Mouse (Mus musculus) stomach, embryonic 16.5 days (tissue): Measurements from ENCODE around the gene Mamdc2. TPM values are rescaled to one million over a fixed set of nuclear protein-coding genes. Genes with fewer than 3 reads are reported as not detected.

Experiments
- ATAC-seq: fragments of 200-750 bp; cut with Nextera tagmentation; 2 replicates; pipeline ENCODE4 v1.8.0; 2017; ENCODE audit warnings: moderate number of reproducible peaks, moderate TSS enrichment; ENCODE audit not compliant: insufficient read depth, low FRiP score
- H3K27ac ChIP-seq: fragments of 300-500 bp; sonication (generic); 2 replicates; pipeline ENCODE4 v1.5.1; 2014; ENCODE audit warnings: low read length
- H3K27me3 ChIP-seq: fragments of 300-500 bp; sonication (generic); 2 replicates; pipeline ENCODE4 v1.6.1; 2014; ENCODE audit warnings: low read length, control low read depth, mixed read lengths; ENCODE audit not compliant: control insufficient read depth, insufficient read depth
- H3K36me3 ChIP-seq: fragments of 300-500 bp; sonication (generic); 2 replicates; pipeline ENCODE4 v1.6.1; 2014; ENCODE audit warnings: low read length; ENCODE audit not compliant: control insufficient read depth, insufficient read depth
- H3K4me1 ChIP-seq: fragments of 300-500 bp; sonication (generic); 2 replicates; pipeline ENCODE4 v1.6.1; 2014; ENCODE audit warnings: low read length, control low read depth, mixed read lengths; ENCODE audit not compliant: control insufficient read depth, insufficient read depth
- H3K4me2 ChIP-seq: fragments of 300-500 bp; sonication (generic); 2 replicates; pipeline ENCODE4 v1.6.1; 2014; ENCODE audit warnings: low read depth, low read length, mixed read lengths
- H3K4me3 ChIP-seq: fragments of 300-500 bp; sonication (generic); replicated peaks from 2 replicates; pipeline ENCODE4 v1.5.1; 2014; ENCODE audit warnings: mild to moderate bottlenecking, low read length
- H3K9ac ChIP-seq: fragments of 300-500 bp; sonication (generic); 2 replicates; pipeline ENCODE4 v1.6.1; 2014; ENCODE audit warnings: low read length
- H3K9me3 ChIP-seq: fragments of 300-500 bp; sonication (generic); replicated peaks from 2 replicates; pipeline ENCODE4 v1.6.1; 2016; ENCODE audit warnings: low read length, control low read depth; ENCODE audit not compliant: control insufficient read depth
- WGBS: fragments of 180-500 bp; shearing (Covaris S2); extraction: QIAGEN DNeasy Blood & Tissue Kit; methylation state at CpG from one replicate; pipeline ENCODE4 v1.1.7; 2014; 5-methylcytosine and 5-hydroxymethylcytosine counted together
- polyA plus RNA-seq: library from polyadenylated mRNA; unstranded; fragments of >200 nt; fragmentation: Nextera tagmentation; extraction: Ambion mirVana; gene quantifications from 2 replicates; pipeline ENCODE4 v1.2.1, GENCODE M21; 2015

Gene Mamdc2
- polyA plus RNA-seq, 1 experiment from 2014 or later = 4.4 TPM

GRCm38 (mm10) chr19:23447221-23447987 lies 838 bp downstream of the Mamdc2 start:
- peaks cover 10% of the 10 kb centered on the region for H3K4me1 ChIP-seq
- H3K27ac ChIP-seq = no peak overlapping the region
- H3K9me3 ChIP-seq = no peaks in the 10 kb centered on the region
- ATAC-seq = peak; percentile 56; the same call in 1 of the 2 replicates
- H3K9ac ChIP-seq = peak overlapping the region; percentile 74
- no peaks in the 10 kb centered on the region for H3K27me3 ChIP-seq
- WGBS = 3% methylated on average over 23 of the region's 23 CpGs
- no peaks in the 10 kb centered on the region for H3K36me3 ChIP-seq
- H3K4me2 ChIP-seq = peak overlapping the region; percentile 74
- H3K4me3 ChIP-seq = peak overlapping the region; percentile 52

GRCm38 (mm10) chr19:23444910-23445845 lies 3.1 kb downstream of the Mamdc2 start:
- Histone ChIP-seq H3K9me3 (no peaks in the 10 kb centered on the region), H3K36me3 (no peaks in the 10 kb centered on the region), H3K4me3 (no peak overlapping the region), H3K4me1 (peaks cover 10% of the 10 kb centered on the region), H3K9ac (peak overlapping the region; percentile 14; the same call in 1 of the 2 replicates), H3K27ac (no peak overlapping the region), H3K4me2 (no peak overlapping the region), H3K27me3 (no peaks in the 10 kb centered on the region)
- ATAC-seq = no peak
- 38% methylated on average over 7 of the region's 7 CpGs for WGBS

GRCm38 (mm10) chr19:23435731-23436130 lies 12.5 kb downstream of the Mamdc2 start:
- no peaks in the 10 kb centered on the region for H3K9me3 ChIP-seq
- H3K36me3 ChIP-seq = no peaks in the 10 kb centered on the region
- no peak overlapping the region for H3K4me3 ChIP-seq
- no peak overlapping the region for H3K4me2 ChIP-seq
- 0 out of 2 replicates have a peak, but pooled peaks cover 3% of the 10 kb centered on the region for H3K4me1 ChIP-seq
- H3K27ac ChIP-seq = no peak overlapping the region
- H3K27me3 ChIP-seq = no peaks in the 10 kb centered on the region
- WGBS = 70% methylated on average over 4 of the region's 4 CpGs
- no peak overlapping the region for H3K9ac ChIP-seq
- no peak for ATAC-seq

- peak overlapping the region; percentile 76 for H3K27ac ChIP-seq
- no peak overlapping the region for H3K9ac ChIP-seq
- 56% methylated on average over 11 of the region's 11 CpGs for WGBS
- H3K36me3 ChIP-seq = no peaks in the 10 kb centered on the region
- H3K4me2 ChIP-seq = 0 out of 2 replicates have a peak overlapping the region, but pooled peaks have one; percentile 19
- H3K27me3 ChIP-seq = no peaks in the 10 kb centered on the region
- H3K4me1 ChIP-seq = 0 out of 2 replicates have a peak, but pooled peaks cover 3% of the 10 kb centered on the region
- H3K4me3 ChIP-seq = no peak overlapping the region
- H3K9me3 ChIP-seq = no peaks in the 10 kb centered on the region
- ATAC-seq = peak; percentile 79; the same call in 1 of the 2 replicates
Observed at GRCm38 (mm10) chr19:23434433-23434832, 13.8 kb downstream of the Mamdc2 start.

- H3K27me3 ChIP-seq = no peaks in the 10 kb centered on the region; the same call in 1 of the 2 replicates
- no peak for ATAC-seq
- H3K27ac ChIP-seq = no peak overlapping the region
- no peak overlapping the region for H3K9ac ChIP-seq
- H3K36me3 ChIP-seq = no peaks in the 10 kb centered on the region
- H3K4me2 ChIP-seq = no peak overlapping the region
- no peaks in the 10 kb centered on the region for H3K4me1 ChIP-seq
- no peak overlapping the region for H3K4me3 ChIP-seq
- WGBS = 83% methylated on average over 1 of the region's 1 CpGs
- no peaks in the 10 kb centered on the region for H3K9me3 ChIP-seq
Observed at GRCm38 (mm10) chr19:23417668-23418067, 30.6 kb downstream of the Mamdc2 start.

- no peaks in the 10 kb centered on the region for H3K9me3 ChIP-seq
- no peaks in the 10 kb centered on the region for H3K36me3 ChIP-seq
- no peak overlapping the region for H3K4me2 ChIP-seq
- WGBS = 47% methylated on average over 5 of the region's 5 CpGs
- no peak overlapping the region for H3K27ac ChIP-seq
- H3K9ac ChIP-seq = no peak overlapping the region
- H3K4me3 ChIP-seq = no peak overlapping the region
- no peaks in the 10 kb centered on the region; the same call in 1 of the 2 replicates for H3K27me3 ChIP-seq
- H3K4me1 ChIP-seq = no peaks in the 10 kb centered on the region; the same call in 1 of the 2 replicates
- no peak for ATAC-seq
Observed at GRCm38 (mm10) chr19:23410800-23411199, 37.4 kb downstream of the Mamdc2 start.

GRCm38 (mm10) chr19:23410328-23410727 lies 37.9 kb downstream of the Mamdc2 start:
- WGBS = 34% methylated on average over 4 of the region's 4 CpGs

GRCm38 (mm10) chr19:23401469-23402135 lies 46.6 kb downstream of the Mamdc2 start:
- 37% methylated on average over 12 of the region's 12 CpGs for WGBS
- Histone ChIP-seq H3K36me3 (no peaks in the 10 kb centered on the region), H3K9me3 (no peaks in the 10 kb centered on the region), H3K4me2 (no peak overlapping the region), H3K27ac (peak overlapping the region; percentile 41), H3K9ac (no peak overlapping the region), H3K4me3 (no peak overlapping the region), H3K4me1 (peaks cover 9% of the 10 kb centered on the region; the same call in 1 of the 2 replicates), H3K27me3 (no peaks in the 10 kb centered on the region)
- ATAC-seq = peak; percentile 75

More at GRCm38 (mm10) chr19:23410328-23410727, 37.9 kb downstream of the Mamdc2 start:
- no peak for ATAC-seq
- H3K4me1 ChIP-seq = no peaks in the 10 kb centered on the region; the same call in 1 of the 2 replicates
- no peak overlapping the region for H3K4me3 ChIP-seq
- no peaks in the 10 kb centered on the region for H3K36me3 ChIP-seq
- no peaks in the 10 kb centered on the region for H3K9me3 ChIP-seq
- no peak overlapping the region for H3K9ac ChIP-seq
- H3K4me2 ChIP-seq = no peak overlapping the region
- no peak overlapping the region for H3K27ac ChIP-seq
- H3K27me3 ChIP-seq = no peaks in the 10 kb centered on the region; the same call in 1 of the 2 replicates
